Mouse (Mus musculus) right cerebral cortex, postnatal 10 days (tissue): Measurements from ENCODE around the gene Acadl.

Experiments used
- DNase-seq, 2 experiments: peaks; one replicate each; pipeline ENCODE4 v3.0.0; 2021; ENCODE audit warnings: low spot score in 2 of 2

Acadl gene

GRCm38 (mm10) chr1:66862712-66863511, at the start of gene Acadl:
TSS of gene Acadl (minus strand) at chr1:66863277.
- DNase-seq: peak; percentile 75 to 82

GRCm38 (mm10) chr1:66912305-66912704, 49.2 kb upstream of the Acadl start:
- DNase-seq: no peak

DNA sequence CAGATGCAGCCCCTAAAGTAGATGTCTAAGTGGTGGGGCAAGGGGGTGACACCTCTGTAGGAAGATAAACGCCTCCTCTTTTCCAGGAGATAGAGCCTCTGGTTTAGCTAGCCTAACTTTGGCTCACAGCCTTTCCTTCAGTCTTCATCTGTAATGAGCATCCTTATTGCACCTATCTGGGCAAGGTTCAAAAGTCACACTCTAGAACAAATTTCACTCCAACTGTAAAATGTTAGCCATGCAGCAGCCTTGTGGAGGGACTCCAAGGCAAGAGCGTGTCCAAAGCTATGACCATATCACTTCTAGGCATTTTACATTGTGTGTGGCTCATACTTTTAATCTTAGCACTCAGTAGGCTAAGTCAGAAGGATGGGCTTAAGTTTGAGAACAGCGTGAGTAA, 39.5 kb upstream of the Acadl start:
- DNase-seq: no peak

DNA sequence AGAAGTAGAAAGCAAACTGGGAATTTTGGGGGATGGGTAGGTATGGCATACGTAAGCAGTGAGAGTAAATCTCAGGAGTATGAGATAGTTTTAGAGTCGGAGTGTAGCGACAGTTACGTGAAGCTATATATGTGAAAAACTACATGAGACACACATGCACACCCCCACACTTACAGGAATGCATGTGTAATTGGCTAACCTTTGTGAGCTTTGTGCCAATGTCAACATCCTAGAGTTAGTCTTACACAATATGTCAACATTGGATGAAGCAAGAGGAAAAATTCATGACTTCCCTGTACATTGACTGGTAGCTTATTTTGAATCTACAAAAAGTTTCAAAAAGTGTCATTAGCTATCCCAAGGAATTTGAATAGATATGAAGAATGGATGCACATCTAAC, 37.9 kb upstream of the Acadl start:
- DNase-seq: no peak

DNA sequence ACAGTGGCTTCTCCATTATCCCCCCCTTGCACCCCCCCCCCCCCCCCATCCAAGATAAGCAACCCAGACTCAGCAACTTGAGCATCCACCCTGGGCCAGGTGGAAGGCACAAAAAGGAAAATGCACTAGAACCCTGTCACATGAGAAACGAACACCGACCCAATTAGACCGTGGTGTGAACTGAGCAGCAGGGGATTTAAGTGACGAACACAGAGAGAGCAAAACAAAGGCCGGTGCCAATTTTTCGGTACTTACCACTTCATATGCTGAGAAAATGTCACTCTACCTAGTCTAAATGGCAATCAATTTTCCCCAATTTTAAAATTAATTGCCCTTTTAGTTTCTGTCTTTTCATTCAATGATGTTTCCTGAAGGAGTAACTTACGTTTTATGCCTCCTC, 35.2 kb upstream of the Acadl start:
- DNase-seq: no peak

DNA sequence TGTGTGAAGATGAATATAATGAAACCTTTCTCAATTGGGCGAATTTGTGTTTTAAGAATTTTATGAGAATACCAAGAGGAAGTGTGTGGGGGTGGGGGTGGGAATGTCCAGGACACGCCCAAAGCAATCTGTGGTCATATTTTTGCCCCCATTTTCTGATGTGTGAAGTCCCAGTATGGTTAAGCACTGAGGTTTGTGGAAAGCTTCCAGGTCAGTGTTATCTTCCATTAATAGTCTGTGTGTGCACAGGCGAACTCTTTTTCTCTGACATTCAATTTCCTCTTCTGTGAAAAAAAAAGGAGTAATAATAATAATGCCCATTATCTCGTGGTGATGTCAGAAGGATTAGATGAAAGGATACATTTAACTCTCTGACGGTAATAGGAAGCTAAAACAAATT, 33.5 kb upstream of the Acadl start:
- no peak for DNase-seq

DNA sequence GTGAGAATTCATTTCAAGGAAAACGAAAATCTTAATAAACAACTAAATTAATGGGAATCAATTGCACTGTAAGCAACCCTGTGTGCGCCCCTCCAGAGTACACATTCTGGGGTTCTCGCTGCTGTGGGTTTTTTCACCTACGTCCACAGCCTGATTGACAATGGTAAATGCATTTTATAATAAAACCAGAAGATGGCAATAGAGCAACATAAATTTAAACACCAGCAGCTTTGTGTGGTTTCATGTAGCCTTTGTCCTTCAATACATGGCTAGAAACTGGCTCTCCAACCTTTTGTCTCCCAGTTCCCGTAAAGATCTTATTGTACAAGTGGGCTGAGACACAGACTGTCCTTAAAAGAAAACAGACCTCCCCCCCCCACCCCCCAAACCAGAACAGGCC, 33.0 kb upstream of the Acadl start:
- peak in 1 of 2 experiments; percentile 25 for DNase-seq

DNA sequence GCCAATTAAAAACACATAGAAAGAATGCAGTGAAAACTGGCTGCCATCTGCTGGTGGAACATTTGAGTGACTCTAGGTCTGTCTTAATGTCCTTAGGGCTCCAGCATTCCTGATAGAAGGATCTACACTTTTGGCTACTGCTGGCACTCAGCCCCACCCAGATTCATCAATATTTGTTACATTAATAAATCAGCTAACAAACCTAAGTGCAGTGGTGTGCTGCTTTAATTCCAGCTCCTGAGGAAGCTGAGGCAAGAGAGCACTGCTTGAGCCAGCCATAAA, 32.7 kb upstream of the Acadl start:
- peak; percentile 73 to 74 for DNase-seq

GRCm38 (mm10) chr1:66895093-66895836, 32.2 kb upstream of the Acadl start:
- DNase-seq: no peak

DNA sequence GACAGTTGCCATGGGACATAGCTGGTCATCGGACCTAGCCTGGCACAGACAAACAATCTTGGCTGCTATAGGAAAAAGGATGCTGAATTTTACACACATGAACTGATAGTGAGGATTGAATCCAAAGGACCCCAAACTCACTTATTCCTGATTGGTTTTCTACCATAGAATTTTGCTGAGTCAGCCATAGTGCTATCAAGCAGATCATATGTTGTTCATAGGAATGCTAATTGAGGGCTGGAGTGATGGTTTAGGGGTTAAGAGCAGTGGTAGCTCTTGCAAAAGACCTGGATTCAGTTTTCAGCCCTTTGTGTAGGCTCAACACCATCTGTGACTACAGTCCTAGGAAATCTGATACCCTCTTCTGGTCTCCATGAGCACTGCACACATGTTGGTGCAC, 24.1 kb upstream of the Acadl start:
- DNase-seq: no peak

- no peak for DNase-seq
Observed at GRCm38 (mm10) chr1:66880217-66880616, 17.1 kb upstream of the Acadl start.

GRCm38 (mm10) chr1:66874740-66875139, 11.7 kb upstream of the Acadl start:
- no peak for DNase-seq

DNA sequence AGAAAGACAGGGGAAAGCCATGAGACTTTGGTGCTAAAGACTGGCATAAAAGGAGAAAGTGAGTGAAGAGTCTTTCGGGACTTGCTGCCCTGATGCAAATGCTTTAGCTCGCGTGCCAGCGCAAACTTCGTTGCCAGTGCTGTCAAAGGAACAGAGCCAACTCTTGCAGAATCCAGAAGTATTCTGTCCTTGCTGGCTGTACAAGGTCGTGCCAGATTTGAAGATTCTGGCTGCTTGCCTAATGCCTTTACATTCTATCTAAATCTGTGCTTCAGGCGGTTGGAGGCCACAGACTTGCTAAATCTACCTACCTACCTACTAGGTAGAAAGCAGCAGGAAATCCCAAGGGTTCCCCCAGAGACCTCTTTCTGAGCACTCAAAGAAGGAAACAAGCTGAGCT, 8.5 kb upstream of the Acadl start:
- peak; percentile 43 to 46 for DNase-seq

- DNase-seq: no peak
Observed at GRCm38 (mm10) chr1:66865633-66866032, 2.6 kb upstream of the Acadl start.

- DNase-seq: no peak
Observed at GRCm38 (mm10) chr1:66863741-66864495, 841 bp upstream of the Acadl start.

DNA sequence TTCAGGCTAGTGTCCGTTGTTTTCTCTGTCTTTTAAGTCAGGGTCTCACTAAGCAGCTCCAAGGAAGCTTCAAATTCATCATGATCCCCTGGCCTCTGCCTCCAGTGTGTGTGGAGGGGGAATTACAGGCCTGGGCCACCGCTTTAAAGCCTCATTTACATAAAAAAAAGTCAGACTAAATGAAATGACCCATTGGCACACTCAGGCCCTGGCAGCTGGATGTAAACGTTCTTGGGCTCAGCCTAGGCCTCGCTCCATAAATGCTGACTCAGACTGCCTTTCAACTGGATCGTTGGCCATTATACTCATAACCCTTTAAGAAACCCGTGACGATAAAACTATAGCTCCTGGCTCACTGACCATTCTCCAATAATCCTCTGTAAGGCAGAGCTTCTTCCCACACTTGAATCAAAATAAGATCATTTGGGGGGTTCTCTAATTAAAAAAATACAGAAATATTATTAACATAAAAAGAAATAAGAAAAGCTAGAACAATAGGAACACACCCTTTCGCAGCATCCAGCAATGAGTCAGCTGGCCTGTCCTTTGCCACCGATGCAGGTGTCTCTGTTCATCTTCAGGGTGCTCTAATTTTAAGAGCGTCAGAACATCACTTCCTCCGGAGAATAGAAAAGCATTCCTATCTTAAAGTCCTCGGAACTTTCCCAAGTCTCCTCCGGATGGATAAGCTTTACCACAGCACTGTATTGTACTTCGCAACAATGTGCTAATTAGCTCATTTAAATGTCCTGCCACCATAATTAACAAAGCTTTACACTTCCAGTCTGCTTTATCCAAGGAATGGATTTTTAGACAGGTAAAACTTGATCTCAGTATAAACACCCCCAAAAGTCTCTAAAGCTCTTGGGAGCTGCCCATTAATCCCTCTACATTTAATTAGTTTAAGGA, 1.1 kb downstream of the Acadl start:
- DNase-seq: no peak

- DNase-seq: no peak
Observed at GRCm38 (mm10) chr1:66847506-66847905, 15.6 kb downstream of the Acadl start.

- no peak for DNase-seq
Observed at GRCm38 (mm10) chr1:66845690-66846318, 17.3 kb downstream of the Acadl start.

DNA sequence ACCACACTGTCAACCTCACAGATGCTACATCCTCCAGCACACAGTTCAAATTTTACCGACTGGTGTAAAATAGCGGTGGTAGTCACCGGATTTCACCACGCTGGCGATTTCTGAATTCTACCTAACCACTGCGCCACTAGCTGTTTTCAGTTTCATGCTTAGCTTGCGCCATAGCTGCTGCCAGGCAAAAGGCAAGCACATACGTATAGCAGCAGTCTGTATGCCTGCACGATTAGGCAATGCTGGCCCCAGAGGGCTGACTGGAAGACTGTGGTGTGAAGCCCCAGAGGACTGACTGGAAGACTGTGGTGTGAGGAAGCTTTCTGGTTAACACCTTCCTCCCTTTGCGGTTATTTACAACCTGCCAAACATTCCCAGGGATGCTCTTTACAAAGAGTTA, 21.1 kb downstream of the Acadl start:
- no peak for DNase-seq

GRCm38 (mm10) chr1:66841510-66841909, 21.6 kb downstream of the Acadl start:
- DNase-seq: no peak

GRCm38 (mm10) chr1:66839755-66840438, 23.2 kb downstream of the Acadl start:
- DNase-seq: no peak
